Mouse (Mus musculus): ENCODE measurements around the gene Plxnb3. TPM values are rescaled to one million over a fixed set of nuclear protein-coding genes. Genes with fewer than 3 reads are reported as not detected.

Gene Plxnb3
- polyA plus RNA-seq (2015; fragmentation: Illumina TruSeq; extraction: RNeasy Lipid Tissue Mini Kit (QIAGEN cat#74804); ENCODE audit: insufficient read depth, low read depth, low replicate concordance): 0.96 TPM

DNA sequence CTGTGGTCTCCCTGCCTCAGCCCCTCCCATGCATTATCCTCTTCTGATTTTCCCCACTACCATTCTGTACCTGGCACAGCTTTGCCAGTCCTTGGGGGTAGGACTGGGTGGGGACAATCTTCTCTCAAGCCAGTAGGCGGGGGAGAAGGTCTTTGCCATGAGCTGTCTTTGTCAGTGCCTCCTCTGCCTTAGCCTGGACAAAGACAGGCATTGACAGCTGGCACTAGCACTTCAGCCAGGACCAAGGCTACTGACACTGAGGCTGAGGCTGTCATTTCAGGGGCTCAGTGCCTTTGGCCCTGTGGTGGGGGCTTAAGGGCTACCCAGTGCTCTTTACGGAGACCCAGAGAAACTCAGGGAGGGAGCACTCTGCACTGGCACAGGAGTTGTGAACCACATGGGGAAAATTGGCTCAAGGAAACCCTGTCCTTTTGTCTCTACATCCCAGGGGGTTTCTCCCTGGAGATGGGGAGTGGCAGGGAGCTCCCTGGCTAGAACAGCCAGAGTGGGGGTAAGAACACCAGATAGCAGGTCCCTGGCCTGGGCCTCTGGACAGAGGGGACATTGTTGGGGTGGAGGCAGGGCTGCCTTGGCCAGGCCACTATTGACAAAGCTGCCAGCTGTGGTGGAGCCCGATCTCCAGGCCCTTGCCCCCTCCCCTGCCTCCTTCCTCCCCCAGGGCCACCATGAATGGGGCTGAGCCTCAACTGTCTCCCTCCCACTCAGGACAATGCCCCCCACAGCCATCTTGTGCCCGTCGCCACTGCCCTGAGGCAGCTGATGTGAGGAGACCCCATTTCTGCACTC lies at the start of gene Plxnb3:
Gene Plxnb3 (plus strand): TSS at position 757 of the 807 bp plus-strand sequence.

DNA sequence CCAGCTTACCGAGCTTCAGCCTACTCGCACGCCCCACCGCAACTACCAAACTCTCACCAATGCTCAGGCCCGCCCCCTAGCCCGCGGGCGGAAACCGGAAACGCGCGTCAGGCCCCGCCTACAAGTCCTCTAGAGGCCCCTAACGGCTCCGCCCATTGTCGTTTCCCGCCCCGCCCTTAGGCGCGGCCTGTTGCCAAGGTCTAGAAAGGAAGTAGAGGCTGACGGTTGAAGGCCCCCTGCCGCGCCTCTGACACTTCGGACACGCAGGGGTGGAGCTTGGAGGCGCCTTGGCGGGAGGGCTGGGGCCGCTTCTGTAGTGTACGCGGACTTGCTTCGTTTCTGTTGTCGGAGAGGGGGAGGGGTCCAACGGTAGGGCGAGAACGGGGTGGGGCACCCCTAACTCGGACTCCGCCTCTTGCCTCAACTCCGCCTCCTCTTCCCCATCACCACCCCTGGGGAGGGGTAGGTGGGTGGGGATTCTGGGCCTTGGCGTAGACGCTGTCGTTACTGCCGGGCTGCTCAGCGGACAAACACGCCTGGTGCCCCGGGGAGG lies 40.7 kb upstream of the Plxnb3 start, which contains the start of the genes Bcap31 and Abcd1:
Gene Bcap31 (minus strand): TSS at position 67 of the 553 bp plus-strand sequence.
Gene Abcd1 (plus strand): TSS at position 489 of the 553 bp plus-strand sequence.

DNA sequence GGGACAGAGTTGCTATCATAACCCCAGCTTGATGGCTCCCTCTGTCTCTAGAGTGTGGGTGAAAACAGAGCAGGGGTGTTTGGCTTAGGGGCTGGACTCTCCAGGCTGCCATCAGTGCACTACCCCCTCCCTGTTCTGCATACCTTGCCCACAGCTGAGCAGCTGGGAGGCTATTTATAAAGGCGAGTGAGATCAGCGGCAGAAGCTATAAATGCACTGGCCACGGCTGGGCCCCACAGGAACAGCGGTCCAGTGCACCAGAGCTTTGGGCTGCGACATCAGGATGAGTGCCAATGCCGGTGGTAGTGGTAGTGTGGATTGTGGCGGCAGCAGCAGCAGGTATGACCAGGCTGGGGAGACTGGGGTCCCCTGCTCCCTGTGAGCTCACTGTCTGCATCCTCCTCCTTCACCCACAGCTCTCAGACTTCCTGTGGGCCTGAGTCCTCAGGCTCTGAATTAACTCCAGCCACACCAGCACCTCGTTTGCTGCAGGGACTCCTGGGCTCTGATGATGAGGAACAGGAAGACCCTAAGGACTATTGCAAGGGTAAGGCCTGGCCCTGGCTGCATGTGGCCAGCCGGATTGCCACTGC lies 17.4 kb downstream of the Plxnb3 start, which contains the start of gene Srpk3:
Gene Srpk3 (plus strand): TSS at position 238 of the 593 bp plus-strand sequence.

DNA sequence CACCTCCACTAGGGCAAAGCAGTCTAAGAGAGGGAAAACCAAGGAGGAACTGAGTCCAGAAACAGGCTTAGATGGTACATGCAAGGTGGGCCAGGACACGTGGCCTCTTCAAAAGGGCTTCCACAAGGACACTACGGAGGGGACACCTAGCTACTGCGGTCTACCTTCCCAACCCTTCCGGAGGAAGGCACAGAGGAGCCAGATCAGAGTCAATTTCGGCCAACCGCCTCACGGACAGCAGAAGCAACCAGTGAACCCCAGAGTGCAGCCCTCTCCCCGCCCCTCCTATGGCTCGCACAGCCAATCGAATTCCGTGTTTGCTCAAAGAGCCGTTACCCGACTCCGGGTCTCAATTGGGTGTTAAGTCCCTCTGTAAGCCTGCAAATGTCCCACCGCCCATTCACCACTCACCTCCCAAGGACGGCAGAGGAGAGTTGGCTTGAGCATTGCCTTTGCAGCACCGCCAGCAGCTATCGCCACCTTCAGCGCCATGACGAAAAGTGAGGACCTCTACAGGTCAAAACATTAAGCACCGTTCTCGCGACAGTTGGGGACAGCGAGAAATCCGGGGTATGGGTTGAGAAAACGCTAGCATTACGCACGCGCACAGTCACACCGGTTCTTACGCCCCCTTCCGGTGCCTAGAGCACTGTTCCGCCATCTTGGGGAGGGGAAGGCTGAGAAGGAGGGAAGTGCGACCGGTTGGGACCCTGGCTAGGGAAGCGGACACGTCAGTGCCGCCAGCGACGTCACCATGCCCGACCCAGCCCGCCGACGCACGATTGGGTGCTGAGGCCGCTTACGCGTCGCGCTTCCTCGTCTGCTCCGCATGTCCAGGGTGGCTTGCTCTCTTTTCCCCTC lies 29.7 kb downstream of the Plxnb3 start, which contains the start of the genes Idh3g and Ssr4:
Gene Idh3g (minus strand): TSS at position 534 of the 861 bp plus-strand sequence.
Gene Ssr4 (plus strand): TSS at position 665 of the 861 bp plus-strand sequence.

Other genes starting within 250 kb of the Plxnb3 start
- not detected for gene Dusp9, start 117.7 kb upstream of the Plxnb3 start, polyA plus RNA-seq (2015; fragmentation: Illumina TruSeq; extraction: RNeasy Lipid Tissue Mini Kit (QIAGEN cat#74804); ENCODE audit: insufficient read depth, low read depth, low replicate concordance)
- gene Pnck, start 97.0 kb upstream of the Plxnb3 start, polyA plus RNA-seq (2015; fragmentation: Illumina TruSeq; extraction: RNeasy Lipid Tissue Mini Kit (QIAGEN cat#74804); ENCODE audit: insufficient read depth, low read depth, low replicate concordance): 3.2 TPM
- gene Slc6a8, start 83.9 kb upstream of the Plxnb3 start, polyA plus RNA-seq (2015; fragmentation: Illumina TruSeq; extraction: RNeasy Lipid Tissue Mini Kit (QIAGEN cat#74804); ENCODE audit: insufficient read depth, low read depth, low replicate concordance): 7.3 TPM
- 29.2 TPM for gene Bcap31, start 40.9 kb upstream of the Plxnb3 start, polyA plus RNA-seq (2015; fragmentation: Illumina TruSeq; extraction: RNeasy Lipid Tissue Mini Kit (QIAGEN cat#74804); ENCODE audit: insufficient read depth, low read depth, low replicate concordance)
- 6.1 TPM for gene Abcd1, start 40.5 kb upstream of the Plxnb3 start, polyA plus RNA-seq (2015; fragmentation: Illumina TruSeq; extraction: RNeasy Lipid Tissue Mini Kit (QIAGEN cat#74804); ENCODE audit: insufficient read depth, low read depth, low replicate concordance)
- not detected for gene Srpk3, start 17.3 kb downstream of the Plxnb3 start, polyA plus RNA-seq (2015; fragmentation: Illumina TruSeq; extraction: RNeasy Lipid Tissue Mini Kit (QIAGEN cat#74804); ENCODE audit: insufficient read depth, low read depth, low replicate concordance)
- 31.6 TPM for gene Idh3g, start 29.8 kb downstream of the Plxnb3 start, polyA plus RNA-seq (2015; fragmentation: Illumina TruSeq; extraction: RNeasy Lipid Tissue Mini Kit (QIAGEN cat#74804); ENCODE audit: insufficient read depth, low read depth, low replicate concordance)
- 212 TPM for gene Ssr4, start 29.9 kb downstream of the Plxnb3 start, polyA plus RNA-seq (2015; fragmentation: Illumina TruSeq; extraction: RNeasy Lipid Tissue Mini Kit (QIAGEN cat#74804); ENCODE audit: insufficient read depth, low read depth, low replicate concordance)
- 1.7 TPM for gene Pdzd4, start 67.9 kb downstream of the Plxnb3 start, polyA plus RNA-seq (2015; fragmentation: Illumina TruSeq; extraction: RNeasy Lipid Tissue Mini Kit (QIAGEN cat#74804); ENCODE audit: insufficient read depth, low read depth, low replicate concordance)
- gene Avpr2, start 135.0 kb downstream of the Plxnb3 start, polyA plus RNA-seq (2015; fragmentation: Illumina TruSeq; extraction: RNeasy Lipid Tissue Mini Kit (QIAGEN cat#74804); ENCODE audit: insufficient read depth, low read depth, low replicate concordance): not detected
- 6.2 TPM for gene L1cam, start 139.0 kb downstream of the Plxnb3 start, polyA plus RNA-seq (2015; fragmentation: Illumina TruSeq; extraction: RNeasy Lipid Tissue Mini Kit (QIAGEN cat#74804); ENCODE audit: insufficient read depth, low read depth, low replicate concordance)
- 2.6 TPM for gene Arhgap4, start 164.8 kb downstream of the Plxnb3 start, polyA plus RNA-seq (2015; fragmentation: Illumina TruSeq; extraction: RNeasy Lipid Tissue Mini Kit (QIAGEN cat#74804); ENCODE audit: insufficient read depth, low read depth, low replicate concordance)
- gene Naa10, start 164.9 kb downstream of the Plxnb3 start, polyA plus RNA-seq (2015; fragmentation: Illumina TruSeq; extraction: RNeasy Lipid Tissue Mini Kit (QIAGEN cat#74804); ENCODE audit: insufficient read depth, low read depth, low replicate concordance): 27.9 TPM
- gene Renbp, start 173.8 kb downstream of the Plxnb3 start, polyA plus RNA-seq (2015; fragmentation: Illumina TruSeq; extraction: RNeasy Lipid Tissue Mini Kit (QIAGEN cat#74804); ENCODE audit: insufficient read depth, low read depth, low replicate concordance): 7.3 TPM
- gene Hcfc1, start 209.3 kb downstream of the Plxnb3 start, polyA plus RNA-seq (2015; fragmentation: Illumina TruSeq; extraction: RNeasy Lipid Tissue Mini Kit (QIAGEN cat#74804); ENCODE audit: insufficient read depth, low read depth, low replicate concordance): 10.5 TPM